Mouse (Mus musculus) E14TG2a.4 (cell line): ENCODE data around the gene Bhmt.

ENCODE experiments used
- CTCF ChIP-seq: conservative IDR thresholded peaks from 2 replicates; pipeline ENCODE4 v1.5.1; 2014; ENCODE audit warnings: low read length
- NANOG ChIP-seq: IDR thresholded peaks from 2 replicates; pipeline ENCODE4 v1.6.1; 2014; ENCODE audit warnings: borderline replicate concordance, low read length, mixed read lengths

- no peak for TF ChIP-seq CTCF
- no peak for TF ChIP-seq NANOG
These were observed 68.1 kb downstream of the Bhmt start for GRCm38 (mm10) chr13:93569676-93570075.
